Mouse (Mus musculus): ENCODE results near the gene Olfr214. TPM values are rescaled to one million over a fixed set of nuclear protein-coding genes. Genes with fewer than 3 reads are reported as not detected.
"Not testable (repeated sequence)": the region's sequence is repeated elsewhere in the genome, so short reads cannot be mapped to it uniquely, and the experiment has no call there.

Olfr214 gene
- polyA plus RNA-seq (2015; fragmentation: Nextera tagmentation; extraction: Ambion mirVana) = not detected in 2 replicates

GRCm38 (mm10) chr6:116553935-116554334 lies at the start of gene Olfr214:
Gene Olfr214 (plus strand): TSS chr6:116554235.
- Histone ChIP-seq H3K27me3 (ENCODE audit: insufficient read depth, low read length) (no peaks in the 10 kb centered on the region), H3K9me3 (replicated peaks; ENCODE audit: low read length) (no peaks in the 10 kb centered on the region), H3K9ac (ENCODE audit: low read depth, low read length) (no peak within 1 kb of the TSS), H3K4me3 (replicated peaks; ENCODE audit: low read depth, low read length) (no peak within 1 kb of the TSS), H3K36me3 (ENCODE audit: insufficient read depth, low read length) (no peaks in the 10 kb centered on the region), H3K27ac (no peak within 1 kb of the TSS), H3K4me2 (ENCODE audit: low read length) (no peak within 1 kb of the TSS), H3K4me1 (replicated peaks; ENCODE audit: insufficient read depth, low read length) (no peaks in the 10 kb centered on the region)
- no peak for ATAC-seq (replicated peaks; ENCODE audit: low FRiP score, low read depth)
- no peak for DNase-seq (ENCODE audit: low spot score)
- 56% methylated on average over 1 of the region's 1 CpGs for WGBS
- no peak for TF ChIP-seq CTCF (IDR thresholded peaks at IDR 0.05; ENCODE audit: low read depth)

- H3K9ac ChIP-seq (ENCODE audit: low read depth, low read length); DNase-seq (ENCODE audit: low spot score); H3K4me2 ChIP-seq (ENCODE audit: low read length); H3K36me3 ChIP-seq (ENCODE audit: insufficient read depth, low read length); H3K27ac ChIP-seq; H3K4me3 ChIP-seq (replicated peaks; ENCODE audit: low read depth, low read length); H3K4me1 ChIP-seq (replicated peaks; ENCODE audit: insufficient read depth, low read length); ATAC-seq (replicated peaks; ENCODE audit: low FRiP score, low read depth); H3K9me3 ChIP-seq (replicated peaks; ENCODE audit: low read length); H3K27me3 ChIP-seq (ENCODE audit: insufficient read depth, low read length): not testable (repeated sequence)
- WGBS = 92% methylated on average over 19 of the region's 20 CpGs
Observed at GRCm38 (mm10) chr6:116506302-116507003, 47.6 kb upstream of the Olfr214 start, which contains the start of gene Olfr212. Gene Olfr212 (plus strand): TSS chr6:116506516.

GRCm38 (mm10) chr6:116514832-116515231 lies 39.2 kb upstream of the Olfr214 start:
- H3K9me3 ChIP-seq (replicated peaks; ENCODE audit: low read length) = no peaks in the 10 kb centered on the region
- no peaks in the 10 kb centered on the region for H3K27me3 ChIP-seq (ENCODE audit: insufficient read depth, low read length)
- H3K27ac ChIP-seq = no peak overlapping the region
- H3K9ac ChIP-seq (ENCODE audit: low read depth, low read length) = no peak overlapping the region
- no peaks in the 10 kb centered on the region for H3K4me1 ChIP-seq (replicated peaks; ENCODE audit: insufficient read depth, low read length)
- H3K4me3 ChIP-seq (replicated peaks; ENCODE audit: low read depth, low read length) = no peak overlapping the region
- TF ChIP-seq CTCF (IDR thresholded peaks at IDR 0.05; ENCODE audit: low read depth) = no peak
- no peak for ATAC-seq (replicated peaks; ENCODE audit: low FRiP score, low read depth)
- no peaks in the 10 kb centered on the region for H3K36me3 ChIP-seq (ENCODE audit: insufficient read depth, low read length)
- DNase-seq (ENCODE audit: low spot score) = no peak
- H3K4me2 ChIP-seq (ENCODE audit: low read length) = no peak overlapping the region

GRCm38 (mm10) chr6:116538156-116538555 lies 15.9 kb upstream of the Olfr214 start, which contains the start of gene Olfr213:
Gene Olfr213 (plus strand): TSS chr6:116538456.
- no peak for ATAC-seq (replicated peaks; ENCODE audit: low FRiP score, low read depth)
- H3K27me3 ChIP-seq (ENCODE audit: insufficient read depth, low read length) = no peaks in the 10 kb centered on the region
- no peak within 1 kb of the TSS for H3K27ac ChIP-seq
- no peak within 1 kb of the TSS for H3K9ac ChIP-seq (ENCODE audit: low read depth, low read length)
- H3K9me3 ChIP-seq (replicated peaks; ENCODE audit: low read length) = no peaks in the 10 kb centered on the region
- H3K36me3 ChIP-seq (ENCODE audit: insufficient read depth, low read length) = no peaks in the 10 kb centered on the region
- no peaks in the 10 kb centered on the region for H3K4me1 ChIP-seq (replicated peaks; ENCODE audit: insufficient read depth, low read length)
- no peak for DNase-seq (ENCODE audit: low spot score)
- TF ChIP-seq CTCF (IDR thresholded peaks at IDR 0.05; ENCODE audit: low read depth) = no peak
- H3K4me3 ChIP-seq (replicated peaks; ENCODE audit: low read depth, low read length) = no peak within 1 kb of the TSS
- 65% methylated on average over 1 of the region's 1 CpGs for WGBS
- H3K4me2 ChIP-seq (ENCODE audit: low read length) = no peak within 1 kb of the TSS

GRCm38 (mm10) chr6:116542500-116542899 lies 11.5 kb upstream of the Olfr214 start:
- H3K9ac ChIP-seq (ENCODE audit: low read depth, low read length) = no peak overlapping the region
- WGBS = 89% methylated on average over 2 of the region's 2 CpGs
- no peaks in the 10 kb centered on the region for H3K9me3 ChIP-seq (replicated peaks; ENCODE audit: low read length)
- no peaks in the 10 kb centered on the region for H3K4me1 ChIP-seq (replicated peaks; ENCODE audit: insufficient read depth, low read length)
- no peaks in the 10 kb centered on the region for H3K27me3 ChIP-seq (ENCODE audit: insufficient read depth, low read length)
- H3K4me2 ChIP-seq (ENCODE audit: low read length) = no peak overlapping the region
- no peak for TF ChIP-seq CTCF (IDR thresholded peaks at IDR 0.05; ENCODE audit: low read depth)
- H3K36me3 ChIP-seq (ENCODE audit: insufficient read depth, low read length) = no peaks in the 10 kb centered on the region
- ATAC-seq (replicated peaks; ENCODE audit: low FRiP score, low read depth) (no peak), DNase-seq (ENCODE audit: low spot score) (no peak)
- no peak overlapping the region for H3K4me3 ChIP-seq (replicated peaks; ENCODE audit: low read depth, low read length)
- H3K27ac ChIP-seq = no peak overlapping the region

- H3K9ac ChIP-seq (ENCODE audit: low read depth, low read length); H3K4me2 ChIP-seq (ENCODE audit: low read length); H3K36me3 ChIP-seq (ENCODE audit: insufficient read depth, low read length); ATAC-seq (replicated peaks; ENCODE audit: low FRiP score, low read depth); H3K4me3 ChIP-seq (replicated peaks; ENCODE audit: low read depth, low read length); H3K27ac ChIP-seq; DNase-seq (ENCODE audit: low spot score); H3K9me3 ChIP-seq (replicated peaks; ENCODE audit: low read length); H3K4me1 ChIP-seq (replicated peaks; ENCODE audit: insufficient read depth, low read length); H3K27me3 ChIP-seq (ENCODE audit: insufficient read depth, low read length): not testable (repeated sequence)
- WGBS = 95% methylated on average over 11 of the region's 11 CpGs
Observed at GRCm38 (mm10) chr6:116550841-116551240, 3.2 kb upstream of the Olfr214 start, which contains the start of gene Gm5580. Gene Gm5580 (plus strand): TSS chr6:116551141.

GRCm38 (mm10) chr6:116554952-116555351 lies 917 bp downstream of the Olfr214 start:
- ATAC-seq (replicated peaks; ENCODE audit: low FRiP score, low read depth) (peak; percentile 46), DNase-seq (ENCODE audit: low spot score) (peak; percentile 29)
- Histone ChIP-seq H3K9me3 (replicated peaks; ENCODE audit: low read length) (no peaks in the 10 kb centered on the region), H3K9ac (ENCODE audit: low read depth, low read length) (no peak overlapping the region), H3K4me2 (ENCODE audit: low read length) (no peak overlapping the region), H3K36me3 (ENCODE audit: insufficient read depth, low read length) (no peaks in the 10 kb centered on the region), H3K4me3 (replicated peaks; ENCODE audit: low read depth, low read length) (no peak overlapping the region), H3K4me1 (replicated peaks; ENCODE audit: insufficient read depth, low read length) (no peaks in the 10 kb centered on the region), H3K27me3 (ENCODE audit: insufficient read depth, low read length) (no peaks in the 10 kb centered on the region), H3K27ac (no peak overlapping the region)
- 47% methylated on average over 3 of the region's 3 CpGs for WGBS
- TF ChIP-seq CTCF (IDR thresholded peaks at IDR 0.05; ENCODE audit: low read depth) = no peak

All from kidney, postnatal 0 days (tissue).